Mouse (Mus musculus) bone marrow, adult 2 months (tissue): ENCODE measurements around the gene Atg5.

ENCODE experiments used
- CTCF ChIP-seq: fragments of 200-500 bp; IDR thresholded peaks from 2 replicates; pipeline ENCODE4 v1.5.1; 2011; ENCODE audit warnings: low read length, control low read depth; ENCODE audit not compliant: control insufficient read depth, insufficient read depth
- POLR2A ChIP-seq: fragments of 200-500 bp; IDR thresholded peaks from 2 replicates; pipeline ENCODE4 v1.6.1; 2011; ENCODE audit warnings: low read depth, mild to moderate bottlenecking, control low read depth, low read length, borderline replicate concordance; ENCODE audit not compliant: control insufficient read depth

DNA sequence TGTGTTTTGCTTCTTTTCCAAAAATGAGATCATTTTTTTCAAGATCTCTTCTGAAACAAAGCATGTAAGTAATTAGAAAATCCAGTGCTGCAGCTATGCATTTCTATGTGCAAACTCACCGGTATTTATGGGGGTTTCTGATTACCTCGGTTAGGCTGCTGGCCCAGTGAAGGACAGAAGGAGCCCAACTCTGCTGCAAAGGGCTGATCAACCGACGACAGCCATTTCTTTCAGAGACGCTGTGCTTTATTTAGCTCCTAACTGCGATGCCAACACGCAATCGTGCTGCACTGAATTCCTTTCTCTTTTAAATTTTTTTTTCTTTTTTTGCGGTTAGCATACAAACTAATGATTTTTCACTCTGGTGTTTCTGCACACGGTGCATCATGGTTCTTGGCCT lies 133.4 kb downstream of the Atg5 start:
- TF ChIP-seq POLR2A = no peak
- TF ChIP-seq CTCF = no peak
